Mouse (Mus musculus) MEL (cell line): ENCODE measurements at regions not wholly inside any gene's neighbourhood (a gene's known extent, or its start where the extent isn't known, plus 50 kb on each side); places are given as distances from the start of the nearest gene placed in this dataset.
"Not testable (repeated sequence)": the region's sequence is repeated elsewhere in the genome, so short reads cannot be mapped to it uniquely, and the experiment has no call there.

ENCODE experiments used
- DNase-seq: peaks from one replicate; pipeline ENCODE4 v3.0.0; 2011; ENCODE audit warnings: low read depth, low spot score
- H3K27ac ChIP-seq: 2 replicates; pipeline ENCODE4 v1.5.1; 2012; ENCODE audit warnings: low read depth, mild to moderate bottlenecking, control low read depth, low read length, moderate library complexity; ENCODE audit not compliant: control insufficient read depth
- H3K27me3 ChIP-seq, 2 experiments: fragments of 150-350 bp in 1 of 2; sonication (generic) in 1 of 2; 2 replicates each; pipeline ENCODE4 v1.6.1; 2012; ENCODE audit warnings: low read length in 2 of 2, mild to moderate bottlenecking in 2 of 2, improper control_type of control experiment in 1 of 2, moderate library complexity in 1 of 2; ENCODE audit not compliant: insufficient read depth in 2 of 2, control insufficient read depth in 1 of 2
- H3K36me3 ChIP-seq, 2 experiments: 2 replicates each; pipeline ENCODE4 v1.6.1; 2012 to 2014; ENCODE audit warnings: low read length in 2 of 2, improper control_type of control experiment in 1 of 2, inconsistent platforms in 1 of 2, mild to moderate bottlenecking in 1 of 2; ENCODE audit not compliant: insufficient read depth in 2 of 2, control insufficient read depth in 1 of 2
- H3K4me1 ChIP-seq, 2 experiments: fragments of 150-350 bp in 1 of 2; sonication (generic) in 1 of 2; 2 replicates each; pipeline ENCODE4 v1.6.1; 2012; ENCODE audit warnings: low read length in 2 of 2, improper control_type of control experiment in 1 of 2, mild to moderate bottlenecking in 1 of 2; ENCODE audit not compliant: insufficient read depth in 2 of 2, control insufficient read depth in 1 of 2
- H3K4me3 ChIP-seq, 2 experiments: fragments of 150-350 bp in 1 of 2; sonication (generic) in 1 of 2; 2 replicates each; pipeline ENCODE4 v1.5.1; 2012; ENCODE audit warnings: low read depth in 2 of 2, low read length in 2 of 2, mild to moderate bottlenecking in 2 of 2, moderate library complexity in 2 of 2, control low read depth in 1 of 2, improper control_type of control experiment in 1 of 2; ENCODE audit not compliant: control insufficient read depth in 1 of 2, insufficient read depth in 1 of 2
- H3K79me2 ChIP-seq: 2 replicates; pipeline ENCODE4 v1.6.1; 2012; ENCODE audit warnings: mild to moderate bottlenecking, low read length, moderate library complexity; ENCODE audit not compliant: control insufficient read depth, poor library complexity, insufficient read depth
- H3K9ac ChIP-seq: 2 replicates; pipeline ENCODE4 v1.6.1; 2012; ENCODE audit warnings: low read depth, mild to moderate bottlenecking, control low read depth, low read length, moderate library complexity; ENCODE audit not compliant: control insufficient read depth, poor library complexity, severe bottlenecking
- H3K9me3 ChIP-seq: fragments of 150-350 bp; sonication (generic); replicated peaks from 2 replicates; pipeline ENCODE4 v1.6.1; 2012; ENCODE audit warnings: mild to moderate bottlenecking, low read length, improper control_type of control experiment, moderate library complexity; ENCODE audit not compliant: insufficient read depth
- BHLHE40 ChIP-seq: IDR thresholded peaks from 2 replicates; pipeline ENCODE4 v1.6.1; 2012; ENCODE audit warnings: low read depth, mild to moderate bottlenecking, inconsistent platforms, low read length, improper control_type of control experiment, borderline replicate concordance
- CHD2 ChIP-seq: IDR thresholded peaks from 2 replicates; pipeline ENCODE4 v1.6.1; 2011; ENCODE audit warnings: low read length, improper control_type of control experiment
- E2F4 ChIP-seq: IDR thresholded peaks from 2 replicates; pipeline ENCODE4 v1.6.1; 2011; ENCODE audit warnings: low read depth, low read length, improper control_type of control experiment, borderline replicate concordance
- HCFC1 ChIP-seq: IDR thresholded peaks from 2 replicates; pipeline ENCODE4 v1.6.1; 2012; ENCODE audit warnings: low read depth, mild to moderate bottlenecking, inconsistent platforms, low read length, improper control_type of control experiment, moderate library complexity
- JUND ChIP-seq: IDR thresholded peaks from 2 replicates; pipeline ENCODE4 v1.6.1; 2011; ENCODE audit warnings: low read depth, mild to moderate bottlenecking, improper control_type of control experiment, low read length
- MAFK ChIP-seq: IDR thresholded peaks from 2 replicates; pipeline ENCODE4 v1.6.1; 2011; ENCODE audit warnings: low read depth, mild to moderate bottlenecking, low read length, improper control_type of control experiment, borderline replicate concordance
- MAZ ChIP-seq: IDR thresholded peaks from 2 replicates; pipeline ENCODE4 v1.6.1; 2012; ENCODE audit warnings: low read depth, mild to moderate bottlenecking, inconsistent platforms, low read length, improper control_type of control experiment
- MEF2A ChIP-seq: IDR thresholded peaks from 2 replicates; pipeline ENCODE4 v1.6.1; 2014; ENCODE audit warnings: low read depth, mild to moderate bottlenecking, inconsistent platforms, low read length, improper control_type of control experiment; ENCODE audit not compliant: poor library complexity, insufficient replicate concordance, severe bottlenecking; ENCODE audit errors: extremely low read depth
- MXI1 ChIP-seq: IDR thresholded peaks from 2 replicates; pipeline ENCODE4 v1.6.1; 2011; ENCODE audit warnings: mild to moderate bottlenecking, low read depth, low read length, improper control_type of control experiment
- NELFE ChIP-seq: IDR thresholded peaks from 2 replicates; pipeline ENCODE4 v1.6.1; 2011; ENCODE audit warnings: low read depth, low read length, improper control_type of control experiment
- RCOR1 ChIP-seq: IDR thresholded peaks from 2 replicates; pipeline ENCODE4 v1.6.1; 2012; ENCODE audit warnings: low read depth, mild to moderate bottlenecking, inconsistent platforms, low read length, improper control_type of control experiment
- SMC3 ChIP-seq: IDR thresholded peaks from 2 replicates; pipeline ENCODE4 v1.6.1; 2011; ENCODE audit warnings: low read depth, low read length, improper control_type of control experiment
- TAL1 ChIP-seq: IDR thresholded peaks from 2 replicates; pipeline ENCODE4 v1.6.1; 2012; ENCODE audit warnings: mild to moderate bottlenecking, inconsistent platforms, low read length, moderate library complexity, mixed read lengths
- USF1 ChIP-seq: IDR thresholded peaks from 2 replicates; pipeline ENCODE4 v1.6.1; 2014; ENCODE audit warnings: low read depth, mild to moderate bottlenecking, inconsistent platforms, low read length, improper control_type of control experiment, moderate library complexity
- USF2 ChIP-seq, 2 experiments: IDR thresholded peaks; 2 replicates each; pipeline ENCODE4 v1.6.1; 2011 to 2012; ENCODE audit warnings: improper control_type of control experiment in 2 of 2, low read length in 2 of 2, borderline replicate concordance in 1 of 2, inconsistent platforms in 1 of 2, low read depth in 1 of 2, mild to moderate bottlenecking in 1 of 2; ENCODE audit not compliant: insufficient read depth in 1 of 2
- ZC3H11A ChIP-seq: IDR thresholded peaks from 2 replicates; pipeline ENCODE4 v1.6.1; 2012; ENCODE audit warnings: low read depth, mild to moderate bottlenecking, inconsistent platforms, low read length, improper control_type of control experiment
- ZKSCAN1 ChIP-seq: IDR thresholded peaks from 2 replicates; pipeline ENCODE4 v1.6.1; 2012; ENCODE audit warnings: low read depth, mild to moderate bottlenecking, inconsistent platforms, low read length, improper control_type of control experiment, moderate library complexity
- ZMIZ1 ChIP-seq: IDR thresholded peaks from 2 replicates; pipeline ENCODE4 v1.6.1; 2012; ENCODE audit warnings: low read depth, mild to moderate bottlenecking, inconsistent platforms, low read length, improper control_type of control experiment, moderate library complexity

DNA sequence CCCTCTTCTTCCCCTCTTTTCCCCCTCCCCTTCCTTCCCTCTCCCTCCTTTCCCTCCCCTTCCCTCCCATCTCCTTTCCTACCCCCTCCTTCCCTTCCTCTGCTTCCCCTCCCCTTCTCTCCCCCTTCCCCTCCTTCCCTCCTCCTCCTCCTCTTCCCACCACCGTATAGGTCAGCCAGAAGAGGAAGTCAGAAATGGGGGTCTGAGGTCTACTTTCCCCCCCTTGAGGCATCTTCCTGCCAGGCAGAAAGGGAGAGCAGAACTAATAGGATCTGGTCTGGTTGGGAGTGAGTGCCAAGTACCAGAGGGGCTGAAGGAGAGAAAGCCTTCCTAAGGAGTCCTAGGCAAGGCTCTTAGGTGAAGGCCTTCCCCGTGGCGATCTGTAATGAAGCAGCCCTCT is 114.8 kb upstream of the Kcng1 start:
- Histone ChIP-seq H3K27me3 (no peaks in the 10 kb centered on the region), H3K36me3 (no peaks in the 10 kb centered on the region), H3K4me3 (no peak overlapping the region), H3K79me2 (no peaks in the 10 kb centered on the region), H3K4me1 (no peaks in the 10 kb centered on the region), H3K9me3 (no peaks in the 10 kb centered on the region), H3K27ac (no peak overlapping the region), H3K9ac (no peak overlapping the region)
- no peak for DNase-seq
- TF ChIP-seq SMC3 (no peak), ZC3H11A (no peak), ZKSCAN1 (no peak), CHD2 (no peak), TAL1 (no peak), MXI1 (no peak), USF2 (IDR thresholded peaks at IDR 0.05; ENCODE audit: borderline replicate concordance in 1 of 2, insufficient read depth in 1 of 2, low read depth in 1 of 2, low read length in 2 of 2) (no peak), JUND (no peak), USF1 (no peak), BHLHE40 (no peak), MEF2A (no peak), MAFK (no peak), RCOR1 (no peak), MAZ (no peak), E2F4 (no peak), HCFC1 (no peak), NELFE (no peak), ZMIZ1 (no peak)

DNA sequence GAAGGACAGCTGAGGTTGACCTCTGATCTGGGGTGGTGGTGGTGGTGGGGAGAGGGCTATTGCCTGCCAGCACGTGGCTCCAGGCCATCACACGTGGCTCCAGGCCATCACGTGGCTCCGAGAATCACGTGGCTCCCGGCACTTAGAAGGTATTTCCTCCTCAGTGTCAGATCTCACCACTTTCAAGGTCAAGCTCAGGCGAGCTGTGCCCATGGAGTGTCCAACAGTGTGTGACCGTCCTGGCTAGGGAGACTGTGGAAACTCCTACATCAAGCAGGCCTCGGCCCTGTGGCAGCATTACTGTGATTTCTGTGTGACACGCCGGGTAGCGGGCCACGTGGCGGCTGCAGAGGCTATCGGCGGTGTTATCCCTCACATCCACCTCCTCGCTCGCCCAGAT is 111.8 kb upstream of the Kcng1 start:
- no peaks in the 10 kb centered on the region for H3K79me2 ChIP-seq
- H3K9ac ChIP-seq: no peak overlapping the region
- no peak for DNase-seq
- TF ChIP-seq TAL1 (no peak), MXI1 (no peak)
- H3K4me1 ChIP-seq: no peaks in the 10 kb centered on the region
- no peak overlapping the region for H3K27ac ChIP-seq
- no peaks in the 10 kb centered on the region for H3K27me3 ChIP-seq
- no peaks in the 10 kb centered on the region for H3K36me3 ChIP-seq
- H3K4me3 ChIP-seq: no peak overlapping the region
- no peaks in the 10 kb centered on the region for H3K9me3 ChIP-seq

DNA sequence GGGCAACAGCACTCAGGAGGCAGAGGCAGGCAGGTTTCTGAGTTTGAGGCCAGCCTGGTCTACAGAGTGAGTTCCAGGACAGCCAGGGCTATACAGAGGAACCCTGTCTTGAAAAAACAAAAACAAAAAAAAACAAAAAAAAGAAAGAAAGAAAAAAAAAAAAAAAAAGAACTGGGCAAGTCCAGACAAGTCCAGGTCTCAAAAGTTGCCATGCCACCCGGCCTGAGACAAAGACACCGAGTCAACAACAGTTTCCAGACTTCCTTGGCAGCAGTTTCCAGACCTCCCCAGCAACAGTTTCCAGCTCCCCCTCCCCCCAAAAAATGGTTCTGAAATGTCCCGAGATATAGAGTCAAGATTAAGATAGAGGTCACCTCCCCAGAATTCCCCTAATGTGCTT is 110.6 kb upstream of the Kcng1 start:
- DNase-seq, H3K27ac ChIP-seq, H3K79me2 ChIP-seq, H3K4me1 ChIP-seq, H3K9ac ChIP-seq, H3K9me3 ChIP-seq, H3K36me3 ChIP-seq, H3K27me3 ChIP-seq, H3K4me3 ChIP-seq: not testable (repeated sequence)
